Mouse (Mus musculus) urinary bladder, adult 18-20 months (tissue): ENCODE measurements around the gene Zbtb16.

ENCODE experiments used
- DNase-seq, 2 experiments: peaks; one replicate each; pipeline ENCODE4 v3.0.0; 2022; ENCODE audit warnings: low spot score in 2 of 2, mixed read lengths in 2 of 2

Gene Zbtb16

GRCm38 (mm10) chr9:48826377-48826889 is 9.6 kb downstream of the Zbtb16 start:
- no peak for DNase-seq

- no peak for DNase-seq
These were observed 11.4 kb downstream of the Zbtb16 start for GRCm38 (mm10) chr9:48824533-48825130.

DNA sequence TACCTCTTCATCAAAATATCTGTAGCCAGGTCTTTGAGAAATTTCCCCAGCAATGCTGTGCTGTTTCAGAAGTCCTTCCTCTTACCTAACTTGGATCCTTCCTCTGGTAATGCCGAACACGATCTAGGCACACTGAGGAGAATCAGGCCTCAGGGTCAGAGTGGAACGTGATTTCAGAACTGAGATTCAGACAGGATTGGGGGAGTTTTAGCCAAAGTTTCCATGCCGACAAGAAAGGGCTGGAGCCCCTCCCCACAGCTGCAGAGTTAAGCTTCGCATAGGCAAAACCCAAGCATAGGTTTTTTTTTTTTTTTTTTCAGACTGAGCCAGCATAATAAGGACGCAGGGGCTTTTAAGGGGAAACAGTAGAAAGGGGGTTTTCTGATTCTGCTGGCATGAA is 12.2 kb downstream of the Zbtb16 start:
- DNase-seq, result no peak

GRCm38 (mm10) chr9:48823319-48823705 is 12.7 kb downstream of the Zbtb16 start:
- DNase-seq, result no peak

GRCm38 (mm10) chr9:48822586-48823318 is 13.3 kb downstream of the Zbtb16 start:
- DNase-seq, result no peak

DNA sequence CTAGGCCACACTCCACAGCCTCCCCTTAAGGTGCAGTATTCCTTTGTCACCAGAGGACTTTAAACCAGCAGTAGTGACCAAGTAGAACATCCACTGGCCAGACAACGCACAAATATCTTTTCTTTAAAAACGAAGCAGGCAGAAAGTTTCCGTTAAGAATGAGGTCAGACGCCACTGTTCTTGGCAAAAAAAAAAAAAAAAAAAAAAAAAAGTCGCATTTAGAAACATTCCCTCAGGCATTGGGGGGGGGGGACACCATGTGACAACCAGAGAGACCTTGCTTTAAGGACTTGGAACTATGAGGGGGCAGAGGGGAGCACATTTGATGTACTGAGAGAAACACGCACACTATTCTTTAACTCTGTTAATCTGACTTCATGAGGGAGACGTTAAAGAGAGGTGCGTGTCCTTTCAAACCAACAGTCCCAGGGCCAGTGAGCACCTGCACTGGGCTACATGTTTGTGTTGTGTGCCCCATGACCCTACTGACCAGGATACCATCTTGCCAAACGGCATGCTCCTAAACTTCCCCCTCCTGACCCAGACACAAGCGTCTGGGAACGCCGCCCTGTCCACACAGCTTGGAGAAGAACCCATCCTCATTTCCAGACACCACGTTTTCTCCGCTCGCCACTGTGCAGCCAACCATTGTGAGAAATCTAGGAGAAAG is 14.0 kb downstream of the Zbtb16 start:
- DNase-seq, result no peak

DNA sequence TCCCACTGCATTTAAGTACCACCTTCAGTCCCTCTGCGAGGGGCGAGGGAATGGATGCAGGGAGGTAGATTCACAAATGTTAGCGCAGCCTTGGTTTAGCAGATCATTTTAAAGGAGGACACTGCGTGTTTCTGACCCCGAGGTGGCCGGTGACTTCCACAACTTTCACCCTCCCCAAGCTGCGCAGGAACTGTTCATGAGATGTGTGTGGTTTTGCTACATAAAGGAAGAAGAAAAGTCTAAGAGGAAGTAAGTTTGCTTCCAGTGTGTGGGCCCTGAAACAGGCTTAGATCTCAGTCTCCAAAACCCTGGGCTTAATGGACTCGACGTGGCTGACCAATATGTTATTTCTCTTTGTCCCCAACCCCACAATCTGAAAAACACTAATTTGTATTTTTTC is 14.6 kb downstream of the Zbtb16 start:
- DNase-seq, result no peak

DNA sequence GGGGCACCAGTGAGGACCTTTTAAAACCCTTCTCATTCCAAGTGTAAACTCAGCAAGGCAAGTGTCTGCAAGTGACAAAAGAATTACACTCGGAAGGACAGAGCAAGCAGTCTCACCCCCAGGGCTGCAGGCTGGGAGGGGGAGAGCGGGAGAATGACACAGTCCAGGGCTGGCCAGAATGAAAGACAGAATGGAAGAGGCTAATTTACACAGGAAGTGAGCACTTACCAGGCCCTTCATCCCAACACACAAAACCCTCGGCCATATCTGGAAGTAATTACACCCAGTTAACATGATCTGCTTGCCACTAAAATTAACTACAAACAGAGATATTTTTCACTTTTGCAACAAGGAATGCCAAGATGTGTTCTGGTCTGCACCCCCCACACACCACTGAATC is 15.2 kb downstream of the Zbtb16 start:
- no peak for DNase-seq

GRCm38 (mm10) chr9:48819695-48820094 is 16.3 kb downstream of the Zbtb16 start:
- DNase-seq, result no peak

DNA sequence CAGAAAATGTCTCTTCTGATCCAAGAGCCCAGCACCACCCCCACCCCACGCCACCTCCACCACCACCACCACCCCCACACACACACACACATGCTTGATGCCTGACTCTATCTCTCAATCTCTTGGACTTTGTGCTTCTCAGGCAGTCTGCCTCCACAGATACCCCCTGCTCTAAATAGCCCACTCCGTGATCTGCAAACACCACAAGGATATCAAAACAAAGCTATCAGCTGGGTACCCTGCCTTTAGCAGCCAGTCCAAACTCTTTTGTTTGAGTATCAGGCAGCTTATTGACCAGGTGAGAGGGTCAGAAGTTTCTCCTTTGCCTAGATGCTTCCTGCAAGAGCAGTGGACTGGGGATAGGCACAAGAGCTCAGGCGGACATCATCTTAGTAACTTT is 16.9 kb downstream of the Zbtb16 start:
- no peak for DNase-seq

DNA sequence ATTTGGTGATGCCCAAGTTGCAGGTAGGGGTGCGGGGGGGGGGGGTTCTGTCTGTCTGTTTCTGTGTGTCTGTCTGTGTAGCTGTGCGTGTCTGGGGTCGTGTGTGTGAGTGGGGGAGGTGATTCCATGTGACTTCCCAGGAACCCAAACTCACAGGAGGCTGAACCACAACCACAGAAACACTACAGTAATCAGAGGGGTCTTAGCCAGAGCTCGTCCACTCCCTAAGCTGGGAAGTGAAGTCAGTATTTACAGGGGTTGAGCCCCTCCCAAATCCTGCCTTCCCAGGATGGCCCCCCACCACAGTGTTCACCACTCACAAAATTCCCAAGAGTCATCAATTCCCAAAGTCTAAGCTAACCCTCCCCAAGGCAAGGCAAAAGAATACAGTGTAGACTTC is 18.1 kb downstream of the Zbtb16 start:
- DNase-seq, result no peak

DNA sequence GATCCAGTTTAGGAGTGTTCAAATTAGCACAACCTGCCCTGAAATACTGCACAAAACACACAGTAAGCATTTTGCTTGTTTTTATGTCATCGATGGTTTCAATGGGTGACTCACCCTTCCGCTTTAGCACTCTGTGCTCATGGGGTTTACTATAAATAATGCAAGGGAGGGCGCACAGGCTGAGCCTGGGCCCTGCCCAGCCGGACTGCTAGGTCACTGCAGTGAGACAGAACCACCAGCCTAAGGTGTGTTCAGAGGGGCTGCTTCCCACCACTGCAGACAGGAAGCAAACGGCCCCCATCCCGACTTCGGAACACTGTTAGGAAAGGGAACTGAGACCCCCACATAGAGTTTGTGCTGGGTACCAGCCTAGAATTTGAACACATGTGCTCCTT is 18.6 kb downstream of the Zbtb16 start:
- no peak for DNase-seq

- DNase-seq, result no peak
These were observed 19.2 kb downstream of the Zbtb16 start for GRCm38 (mm10) chr9:48816678-48817398.

DNA sequence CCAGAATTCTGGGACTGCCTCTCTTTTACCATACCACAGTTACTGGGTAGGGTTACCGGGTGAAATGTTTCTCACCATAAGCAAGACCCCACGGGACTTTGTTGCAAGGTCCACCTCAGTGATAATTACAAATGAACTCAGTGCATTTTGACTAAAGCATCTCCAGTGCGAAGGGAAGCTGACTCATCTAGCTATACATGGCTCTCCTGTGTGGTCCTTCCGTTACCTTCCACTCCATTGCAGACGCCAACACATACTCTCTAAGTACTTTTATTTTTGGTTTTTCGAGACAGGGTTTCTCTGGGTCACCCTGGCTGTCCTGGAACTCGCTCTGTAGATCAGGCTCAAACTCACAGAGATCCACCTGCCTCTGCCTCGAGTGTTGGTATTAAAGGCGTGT is 19.9 kb downstream of the Zbtb16 start:
- no peak for DNase-seq

GRCm38 (mm10) chr9:48814881-48815495 is 21.0 kb downstream of the Zbtb16 start:
- DNase-seq, result no peak

- DNase-seq, result no peak
These were observed 21.8 kb downstream of the Zbtb16 start for GRCm38 (mm10) chr9:48813960-48814880.

DNA sequence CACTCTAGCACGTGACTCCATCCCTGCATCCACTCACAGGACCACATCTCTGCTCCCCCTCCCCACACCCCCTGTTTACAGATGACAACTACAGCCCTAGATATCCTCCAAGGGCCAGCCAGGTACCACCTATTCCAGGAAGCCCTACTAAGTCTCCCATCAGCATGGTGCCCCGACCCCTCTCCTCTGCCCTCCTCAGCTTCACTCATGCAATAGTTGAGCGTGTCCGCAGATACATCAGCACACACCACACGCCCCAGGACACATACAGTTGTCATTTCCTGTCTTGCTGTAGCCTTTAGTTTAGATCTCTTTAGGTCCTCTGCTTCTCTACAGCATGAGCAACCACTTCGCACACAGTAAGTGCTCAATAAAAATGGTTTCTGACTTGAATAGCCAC is 23.7 kb downstream of the Zbtb16 start:
- DNase-seq, result no peak

GRCm38 (mm10) chr9:48806591-48806990 is 29.4 kb downstream of the Zbtb16 start:
- DNase-seq, result no peak

- DNase-seq, result no peak
These were observed 30.2 kb downstream of the Zbtb16 start for GRCm38 (mm10) chr9:48805850-48806249.

- no peak for DNase-seq
These were observed 31.5 kb downstream of the Zbtb16 start for GRCm38 (mm10) chr9:48804509-48804908.
